Mouse (Mus musculus) inflammation-experienced regulatory T-cells, adult 6 months (primary cell): ENCODE measurements around the gene Amotl1. TPM values are rescaled to one million over a fixed set of nuclear protein-coding genes. Genes with fewer than 3 reads are reported as not detected.
"Not testable (repeated sequence)": the region's sequence is repeated elsewhere in the genome, so short reads cannot be mapped to it uniquely, and the experiment has no call there.

ENCODE experiments used
- ATAC-seq: one replicate; pipeline ENCODE4 v1.8.0; 2017
- polyA plus RNA-seq, 3 experiments: library from polyadenylated mRNA; unstranded; fragments of 100-300 nt; shearing (Covaris generic); gene quantifications; one replicate each; pipeline ENCODE4 v1.2.1; 2017

The Amotl1 gene
- polyA plus RNA-seq, result under 1 TPM in 2 of 3 experiments, not detected in 1; 0.04 to 0.72 TPM

DNA sequence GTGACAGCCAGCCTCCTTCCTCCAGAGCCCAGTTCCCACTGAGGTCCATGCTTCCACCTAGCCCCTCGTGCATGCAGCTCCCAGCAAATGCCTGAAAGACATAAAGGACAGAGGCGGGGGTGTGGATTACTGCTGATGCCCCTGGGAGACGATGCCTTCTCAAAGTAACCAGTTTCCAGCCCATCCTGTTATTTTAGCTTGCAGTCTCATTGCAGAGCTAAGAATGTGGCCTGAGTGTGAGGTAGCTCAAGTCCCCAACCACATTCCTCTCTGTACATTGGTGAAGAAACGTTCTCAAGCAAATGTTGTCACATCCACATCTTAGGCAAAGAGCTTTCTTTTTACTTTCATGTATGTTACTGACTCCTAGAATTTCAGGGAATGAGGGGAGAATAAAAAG is at the start of gene Amotl1:
Amotl1 (minus strand) TSS at position 101 of the 400 bp plus-strand sequence.
- ATAC-seq, result no peak

DNA sequence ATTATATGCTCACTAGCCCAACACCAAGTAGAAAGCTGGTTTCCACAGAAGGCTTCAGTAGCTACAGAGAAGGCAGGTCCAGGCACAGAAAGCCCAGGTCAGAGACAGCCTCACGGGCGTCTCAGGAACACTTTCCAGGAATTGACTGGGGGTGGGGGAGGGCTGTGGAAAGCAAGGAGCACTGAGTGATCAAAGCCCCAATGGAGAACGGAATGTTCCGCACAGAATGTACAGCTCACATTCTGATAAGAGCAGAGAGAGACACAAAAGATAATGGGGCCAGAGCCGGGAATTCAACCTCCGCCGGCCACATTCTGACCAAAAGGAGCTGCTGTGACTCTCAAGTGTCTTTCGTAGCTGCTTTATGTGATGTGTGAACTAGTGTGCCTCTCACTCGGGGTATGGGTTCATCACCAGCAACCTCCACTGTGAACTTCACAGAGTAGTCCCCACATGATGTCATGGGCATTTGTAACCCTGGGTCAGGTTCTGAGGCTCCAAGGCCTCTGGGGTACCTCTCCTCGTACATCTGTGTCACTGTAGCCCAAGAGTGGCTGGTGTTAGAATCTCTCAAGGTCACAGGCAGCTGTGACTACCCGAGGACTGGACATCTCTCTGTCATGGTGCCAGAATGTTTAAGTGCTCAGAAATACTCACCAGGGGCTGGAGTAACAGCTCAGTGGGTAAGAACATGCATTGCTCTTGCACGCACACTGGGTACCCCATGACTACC is 44.7 kb upstream of the Amotl1 start:
- no peak for ATAC-seq

GRCm38 (mm10) chr9:14684363-14684762 is 39.5 kb upstream of the Amotl1 start:
- no peak for ATAC-seq

DNA sequence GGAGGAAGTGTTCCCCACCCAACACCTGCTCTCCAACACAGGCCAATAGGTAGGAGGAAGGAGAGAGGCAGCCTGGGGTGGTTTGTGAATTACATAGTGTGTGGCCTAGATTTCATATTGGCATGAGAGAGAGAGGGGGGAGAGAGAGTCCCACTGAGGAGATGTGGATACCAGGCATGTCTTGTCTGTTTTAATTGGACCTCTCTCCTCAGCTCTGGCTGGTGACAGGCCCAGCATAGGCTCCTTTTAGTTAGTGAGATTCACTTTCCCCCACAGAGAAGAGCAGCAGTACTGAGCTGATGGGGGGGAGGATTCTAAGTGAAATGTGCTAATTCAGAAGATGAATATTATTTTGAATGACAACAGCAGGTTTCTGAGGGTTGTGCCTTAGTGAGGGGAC is 37.9 kb upstream of the Amotl1 start:
- no peak for ATAC-seq

- no peak for ATAC-seq
These were observed 35.7 kb upstream of the Amotl1 start for GRCm38 (mm10) chr9:14680584-14680983.

DNA sequence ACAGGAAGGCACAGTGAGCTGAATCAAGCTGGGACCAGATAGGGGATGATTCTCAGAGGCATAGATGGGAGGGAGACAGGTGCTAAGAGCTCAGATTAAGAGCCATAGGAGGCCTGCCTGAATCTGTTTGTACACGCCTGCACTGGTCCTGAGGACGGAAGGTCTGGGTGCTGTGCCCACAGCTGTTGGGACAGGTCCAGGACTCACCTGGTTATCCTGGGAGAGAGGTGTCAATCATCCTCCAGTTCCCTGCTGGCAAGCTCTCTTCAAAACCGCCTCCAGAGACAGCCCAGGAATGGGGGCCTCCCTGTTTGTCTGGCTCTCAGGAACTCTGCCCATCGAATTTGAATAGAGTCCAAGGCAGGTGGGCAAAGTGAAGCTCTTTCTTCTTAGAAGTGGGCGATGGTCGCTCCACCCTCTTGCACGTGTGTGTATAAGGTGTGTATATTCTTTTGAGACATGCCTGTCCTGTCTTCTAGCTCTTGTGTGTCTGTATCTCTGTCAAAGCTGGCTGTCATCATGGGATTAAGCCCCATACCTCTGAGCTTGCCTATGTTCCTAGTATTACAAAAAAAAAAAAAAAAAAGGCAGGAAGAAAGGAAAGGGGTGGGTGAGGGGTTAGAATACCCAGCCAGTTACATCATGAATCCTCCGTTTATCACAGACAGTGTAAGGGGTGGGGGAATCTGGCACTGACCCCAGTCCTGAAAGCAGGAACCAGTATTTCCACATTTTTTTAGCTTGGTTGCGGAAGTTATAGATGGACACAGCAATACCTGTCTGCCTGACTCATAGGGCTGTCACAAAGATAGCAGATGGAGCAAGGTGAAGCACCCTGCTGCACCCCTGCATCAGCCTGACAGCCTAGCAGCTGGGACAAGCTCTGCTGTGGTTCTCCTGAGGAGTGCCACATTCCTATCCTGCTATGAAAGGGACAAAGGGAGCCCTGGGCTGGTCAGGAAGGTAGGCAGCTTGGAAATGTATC is 31.1 kb upstream of the Amotl1 start:
- ATAC-seq, result no peak

GRCm38 (mm10) chr9:14674506-14674905 is 29.6 kb upstream of the Amotl1 start:
- ATAC-seq, result no peak

GRCm38 (mm10) chr9:14673109-14673508 is 28.3 kb upstream of the Amotl1 start:
- ATAC-seq, result no peak

GRCm38 (mm10) chr9:14671965-14672364 is 27.1 kb upstream of the Amotl1 start:
- ATAC-seq, result not testable (repeated sequence)

DNA sequence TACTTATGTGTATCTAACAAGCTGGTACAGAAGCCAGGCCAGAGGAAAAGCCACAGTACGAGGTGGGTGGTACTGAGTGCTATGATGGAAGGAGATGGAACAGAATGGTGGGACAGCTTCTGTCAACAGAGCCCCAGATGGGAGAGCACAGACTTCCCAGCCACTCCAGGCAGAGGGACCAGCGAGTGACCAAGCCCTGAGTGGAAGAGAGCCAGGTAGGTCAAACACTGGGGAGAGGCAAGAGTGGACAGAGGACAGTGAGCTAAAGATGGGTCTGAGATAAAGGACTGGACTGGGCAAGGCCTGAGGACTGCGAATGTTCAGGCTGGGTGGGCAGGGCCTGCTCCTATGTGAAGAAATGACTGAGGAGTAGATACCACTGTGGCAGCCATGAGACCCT is 23.5 kb upstream of the Amotl1 start:
- ATAC-seq, result no peak

- ATAC-seq, result no peak
These were observed 21.2 kb upstream of the Amotl1 start for GRCm38 (mm10) chr9:14666071-14666470.

- no peak for ATAC-seq
These were observed 18.7 kb upstream of the Amotl1 start for GRCm38 (mm10) chr9:14663591-14663990.

DNA sequence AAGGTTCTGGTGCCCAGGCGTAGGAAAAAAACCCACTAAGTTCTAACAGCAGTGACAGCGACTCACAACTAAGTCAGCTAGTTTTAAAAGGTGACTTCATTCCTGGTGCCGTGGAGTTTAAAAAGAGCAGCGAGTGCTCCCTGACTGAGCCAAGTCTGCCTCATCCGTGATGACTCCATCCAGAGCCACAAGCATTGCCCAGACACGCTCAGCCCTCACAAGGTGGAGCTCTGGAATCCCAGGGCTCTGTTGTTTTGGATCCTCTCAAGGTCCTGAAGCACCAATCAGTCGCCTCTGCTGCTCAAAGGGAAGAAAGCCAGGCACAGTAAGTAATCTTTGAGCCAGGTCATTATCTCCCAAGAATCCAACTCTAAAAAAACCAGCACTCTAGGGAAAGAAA is 18.0 kb upstream of the Amotl1 start:
- no peak for ATAC-seq

DNA sequence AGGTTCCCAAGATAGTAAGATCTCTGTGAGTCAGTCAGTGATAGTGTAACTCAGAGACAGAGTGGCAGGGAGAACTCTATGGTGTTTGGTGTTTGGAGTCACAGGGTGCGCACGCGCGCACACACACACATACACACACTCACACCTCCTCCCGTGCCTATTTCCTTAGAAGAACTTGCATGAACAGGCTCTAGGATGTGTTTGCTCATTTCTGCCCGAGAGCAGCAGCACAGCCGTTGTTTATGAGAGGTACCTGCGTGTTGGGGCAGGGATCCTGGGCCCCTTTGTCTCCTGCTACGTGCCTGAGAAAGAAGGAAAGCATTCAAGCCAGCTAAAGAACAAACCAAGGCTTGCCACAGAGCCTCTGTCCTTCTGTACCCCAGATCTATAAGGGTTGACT is 17.3 kb upstream of the Amotl1 start:
- ATAC-seq, result no peak

- ATAC-seq, result peak; percentile 88
These were observed 13.1 kb upstream of the Amotl1 start for GRCm38 (mm10) chr9:14657926-14658325.

DNA sequence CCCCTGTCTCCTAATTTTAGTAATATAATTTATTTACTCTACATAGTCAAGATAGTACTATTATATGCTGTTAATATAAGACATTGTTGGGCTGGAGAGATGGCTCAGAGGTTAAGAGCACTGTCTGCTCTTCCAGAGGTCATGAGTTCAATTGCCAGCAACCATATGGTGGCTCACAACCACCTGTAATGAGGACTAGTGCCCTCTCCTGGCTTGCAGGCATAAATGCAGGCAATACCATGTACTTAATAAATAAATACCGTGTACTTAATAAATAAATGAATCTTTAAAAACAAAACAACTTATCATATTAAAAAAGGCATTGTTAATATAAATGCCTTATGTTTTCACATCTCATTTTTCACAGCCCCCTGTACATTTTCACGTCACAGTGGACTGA is 9.2 kb upstream of the Amotl1 start:
- ATAC-seq, result no peak

GRCm38 (mm10) chr9:14652761-14653160 is 7.9 kb upstream of the Amotl1 start:
- no peak for ATAC-seq

DNA sequence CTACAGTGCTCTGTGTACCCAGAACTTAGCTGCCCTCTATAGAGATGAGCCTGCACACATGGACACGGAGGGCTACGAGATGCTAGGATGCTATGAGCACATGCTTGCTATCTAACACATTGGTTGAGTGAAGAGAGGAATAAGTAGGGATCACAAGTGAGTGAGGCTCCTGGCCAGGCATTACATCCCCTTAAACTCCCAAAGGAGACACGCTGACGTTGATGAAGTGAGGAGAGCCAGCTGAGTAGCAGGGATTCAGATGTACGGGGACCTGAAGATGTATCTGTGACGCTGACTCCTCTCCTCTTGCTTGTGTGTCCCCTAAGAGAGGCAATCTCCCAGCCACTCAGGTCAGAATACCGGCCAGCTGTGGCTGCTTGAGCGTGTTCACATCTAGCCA is 3.0 kb upstream of the Amotl1 start:
- ATAC-seq, result no peak

GRCm38 (mm10) chr9:14646641-14647040 is 1.8 kb upstream of the Amotl1 start:
- ATAC-seq, result no peak

GRCm38 (mm10) chr9:14646061-14646460 is 1.2 kb upstream of the Amotl1 start:
- no peak for ATAC-seq

DNA sequence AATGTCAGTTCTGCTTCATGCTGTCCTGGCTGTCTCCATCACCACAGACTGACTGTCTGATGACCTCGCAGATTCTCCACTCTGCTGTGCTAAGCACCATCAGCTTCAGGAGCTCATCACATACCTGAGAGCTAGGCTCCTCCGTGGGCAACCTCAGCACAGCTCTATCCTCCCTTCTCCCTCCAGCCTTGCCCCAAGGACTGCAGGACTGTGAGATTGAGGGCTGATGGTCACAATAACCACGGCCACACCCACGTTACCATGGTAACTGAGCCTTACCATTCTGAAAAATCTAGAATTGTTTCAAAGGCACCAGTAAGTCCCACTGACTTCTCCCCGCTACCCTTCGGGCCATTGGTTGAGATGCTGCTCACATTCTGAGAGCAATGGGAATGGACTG is 1.5 kb downstream of the Amotl1 start:
- no peak for ATAC-seq

- no peak for ATAC-seq
These were observed 2.4 kb downstream of the Amotl1 start for GRCm38 (mm10) chr9:14642251-14643021.
